Mouse (Mus musculus) naive thymus-derived CD4-positive, alpha-beta T cell, adult 2 months (primary cell): ENCODE data around the gene Sh2b1.

ENCODE experiments used
- DNase-seq: peaks from one replicate; pipeline ENCODE4 v3.0.0-alpha.2; 2011; ENCODE audit warnings: low read depth

Gene Sh2b1

DNA sequence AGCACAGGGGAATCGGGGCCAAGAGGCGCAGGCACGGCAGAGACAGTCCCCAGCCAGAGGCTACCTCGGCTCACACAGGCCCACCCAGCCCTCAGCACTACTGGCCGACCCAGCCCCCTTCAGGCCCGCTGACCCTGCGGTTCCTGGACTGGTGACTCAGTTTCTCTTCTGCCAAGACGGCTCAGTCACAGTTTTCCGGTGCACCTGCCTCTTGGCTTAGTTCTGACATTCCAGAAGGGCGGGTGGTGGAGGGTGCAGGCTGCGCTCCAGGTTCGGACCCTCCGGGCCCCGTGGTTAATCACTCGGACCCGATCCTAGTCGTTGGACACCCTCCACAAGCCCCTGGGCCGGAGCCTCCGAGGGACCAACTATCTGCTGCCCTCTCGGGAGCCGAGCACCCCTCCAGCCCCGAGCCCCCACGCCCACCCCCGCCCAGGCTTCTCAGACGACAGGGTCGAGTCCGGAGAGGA is 703 bp downstream of the Sh2b1 start:
- no peak for DNase-seq

DNA sequence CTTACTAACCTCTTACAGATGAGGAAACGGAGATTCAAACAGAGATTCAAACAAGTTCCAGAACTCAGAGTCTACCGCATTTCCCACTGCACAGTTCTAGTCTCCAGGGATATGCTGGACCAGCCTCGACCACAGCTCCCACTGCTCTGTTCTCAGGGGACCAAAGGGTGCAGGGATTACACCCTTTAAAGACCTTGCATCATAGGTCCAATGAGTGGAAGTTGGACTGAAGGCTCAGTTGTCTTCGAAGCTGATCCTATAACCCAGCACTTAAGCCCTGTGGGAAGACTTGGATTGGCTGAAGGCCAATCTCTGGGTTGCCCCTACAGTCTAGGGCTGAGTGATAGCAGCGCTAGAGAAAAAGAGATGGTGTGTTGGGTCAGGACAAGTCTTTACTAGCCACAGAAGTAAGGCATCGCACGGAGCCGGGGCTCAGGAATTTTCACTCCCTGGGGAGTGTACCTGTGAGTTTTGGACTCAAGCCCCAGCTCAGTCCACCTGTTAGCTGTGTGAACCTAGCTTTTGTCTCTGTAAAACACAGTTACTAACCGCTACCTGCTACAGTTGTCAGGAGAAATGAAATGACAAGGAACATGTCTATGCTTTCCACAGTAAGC is 1.6 kb downstream of the Sh2b1 start:
- no peak for DNase-seq

- no peak for DNase-seq
Observed at GRCm38 (mm10) chr7:126472713-126473112, 2.5 kb downstream of the Sh2b1 start.

DNA sequence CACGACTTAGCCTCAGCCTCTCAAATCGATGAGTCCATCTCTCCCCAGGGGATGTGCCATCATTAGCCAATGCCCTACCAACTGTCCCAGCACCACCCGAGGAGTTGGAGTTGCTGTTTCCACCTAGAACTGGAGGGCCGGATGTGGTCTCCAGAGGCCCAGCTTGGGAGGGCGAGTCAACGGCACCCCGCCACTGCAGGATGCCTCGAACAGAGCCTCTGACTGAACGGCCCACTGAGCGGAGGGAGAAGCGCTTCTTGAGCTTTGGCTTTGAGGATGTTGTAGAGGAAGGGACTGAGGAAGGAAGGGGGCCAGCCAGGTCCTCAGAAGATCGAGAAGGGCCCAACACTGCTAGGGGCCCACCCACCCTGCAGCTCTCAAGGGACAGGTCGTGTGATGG is 2.9 kb downstream of the Sh2b1 start:
- peak; percentile 76 for DNase-seq

- no peak for DNase-seq
Observed at GRCm38 (mm10) chr7:126471853-126472252, 3.4 kb downstream of the Sh2b1 start.

GRCm38 (mm10) chr7:126471361-126471760 is 3.9 kb downstream of the Sh2b1 start:
- DNase-seq, result no peak

GRCm38 (mm10) chr7:126470077-126470476 is 5.1 kb downstream of the Sh2b1 start:
- DNase-seq, result peak; percentile 90

DNA sequence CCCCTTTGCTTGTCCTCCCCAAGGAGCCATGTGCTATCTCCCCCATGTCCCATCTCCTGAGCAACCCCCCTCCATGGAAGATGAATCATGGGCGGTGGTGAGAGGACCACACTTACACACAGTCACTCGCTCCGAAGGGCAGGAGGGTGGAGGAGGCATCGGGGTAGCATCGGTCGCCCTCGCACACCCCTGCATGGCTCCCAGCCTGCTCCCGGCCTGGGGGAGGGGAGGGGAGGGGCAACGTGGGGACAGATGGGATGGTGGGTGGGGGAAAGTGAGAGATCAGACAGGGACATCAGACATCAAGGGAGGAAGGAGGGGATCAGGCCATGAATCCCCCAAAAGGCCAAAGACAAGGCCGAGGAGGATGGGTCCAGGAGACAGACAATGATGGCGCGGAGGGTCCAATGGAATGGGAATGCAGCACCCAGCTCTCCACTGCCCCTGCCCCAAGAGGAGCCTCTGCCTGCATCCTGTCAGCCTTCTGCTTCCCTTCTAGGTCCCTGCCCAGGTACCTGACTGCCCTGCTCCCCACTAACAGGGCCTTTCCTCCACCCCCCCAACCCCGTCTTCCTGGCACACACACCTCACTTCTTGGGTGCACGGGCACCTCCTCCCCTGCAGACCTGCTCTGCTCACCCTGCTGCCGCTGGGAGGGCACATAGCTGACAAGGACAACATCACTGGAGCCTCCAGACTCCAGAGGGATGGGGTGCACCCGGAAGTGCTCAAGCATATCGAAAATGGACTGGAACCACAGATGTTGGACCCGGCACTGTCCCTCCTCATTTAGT is 7.2 kb downstream of the Sh2b1 start:
- DNase-seq, result no peak

- peak; percentile 71 for DNase-seq
Observed at GRCm38 (mm10) chr7:126467271-126467670, 8.0 kb downstream of the Sh2b1 start.

DNA sequence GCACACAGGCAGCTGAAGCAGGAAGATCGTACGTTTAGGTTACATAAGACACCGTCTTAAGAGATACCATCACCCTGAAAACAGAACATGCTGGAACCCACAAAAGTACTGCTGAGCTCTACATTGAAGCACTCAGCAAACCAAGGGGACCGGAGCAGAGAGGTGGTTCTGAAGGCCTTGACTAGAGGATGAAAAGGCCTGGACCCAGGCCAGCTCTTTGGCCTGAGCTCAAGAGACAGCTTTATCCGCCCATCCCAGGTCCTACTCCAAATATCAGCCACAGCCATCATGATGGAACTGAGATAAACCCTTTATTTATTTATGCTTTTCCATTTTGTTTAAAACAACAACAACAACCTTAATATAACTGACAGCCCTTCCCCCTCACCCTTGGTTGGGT is 8.5 kb downstream of the Sh2b1 start:
- no peak for DNase-seq

DNA sequence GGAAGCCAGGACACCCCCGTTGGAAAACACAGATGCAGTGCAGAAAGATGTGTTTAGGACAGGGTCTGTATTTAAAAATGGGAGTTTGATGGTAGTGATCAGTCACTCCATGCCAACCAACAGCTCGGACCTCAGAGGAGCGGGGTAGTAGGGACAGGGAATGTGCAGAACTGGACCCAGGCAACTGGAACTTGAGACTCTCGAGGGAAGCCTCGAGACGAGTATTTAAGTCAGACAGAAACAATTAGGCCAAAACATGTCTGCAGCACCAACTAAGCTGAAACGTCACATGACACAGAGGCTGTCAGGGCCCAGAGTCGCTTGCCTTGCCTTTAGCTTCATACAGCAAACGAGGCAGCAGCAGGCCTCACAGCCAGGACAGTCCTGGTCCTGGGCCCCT is 9.1 kb downstream of the Sh2b1 start:
- no peak for DNase-seq

- DNase-seq, result no peak
Observed at GRCm38 (mm10) chr7:126465246-126466030, 9.8 kb downstream of the Sh2b1 start.

- no peak for DNase-seq
Observed at GRCm38 (mm10) chr7:126464836-126465235, 10.4 kb downstream of the Sh2b1 start.

DNA sequence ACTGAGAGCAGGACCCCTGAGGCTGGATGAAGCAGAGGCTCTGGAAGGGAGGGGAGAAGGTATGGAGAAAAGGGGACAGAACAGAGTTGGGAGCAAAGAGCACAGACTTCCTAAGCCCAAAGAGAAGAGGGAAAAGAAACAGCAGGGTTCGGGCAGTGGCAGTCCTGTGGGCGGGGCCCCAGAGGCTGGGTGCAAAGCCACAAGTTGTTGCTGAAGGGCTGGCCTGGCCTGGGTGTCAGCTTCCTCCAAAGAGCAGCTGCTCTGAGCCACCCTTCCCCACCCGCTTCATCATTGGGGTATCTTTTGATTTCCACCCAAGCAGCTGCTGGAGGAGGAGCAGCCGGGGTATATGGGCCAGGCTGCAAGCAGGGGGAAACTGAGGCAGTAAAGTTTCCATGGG is 11.1 kb downstream of the Sh2b1 start:
- no peak for DNase-seq

GRCm38 (mm10) chr7:126463547-126463946 is 11.7 kb downstream of the Sh2b1 start:
- DNase-seq, result no peak

GRCm38 (mm10) chr7:126463004-126463403 is 12.2 kb downstream of the Sh2b1 start, which contains the start of gene Atp2a1:
Gene Atp2a1, minus strand, starts transcription at chr7:126463108.
- DNase-seq, result no peak

DNA sequence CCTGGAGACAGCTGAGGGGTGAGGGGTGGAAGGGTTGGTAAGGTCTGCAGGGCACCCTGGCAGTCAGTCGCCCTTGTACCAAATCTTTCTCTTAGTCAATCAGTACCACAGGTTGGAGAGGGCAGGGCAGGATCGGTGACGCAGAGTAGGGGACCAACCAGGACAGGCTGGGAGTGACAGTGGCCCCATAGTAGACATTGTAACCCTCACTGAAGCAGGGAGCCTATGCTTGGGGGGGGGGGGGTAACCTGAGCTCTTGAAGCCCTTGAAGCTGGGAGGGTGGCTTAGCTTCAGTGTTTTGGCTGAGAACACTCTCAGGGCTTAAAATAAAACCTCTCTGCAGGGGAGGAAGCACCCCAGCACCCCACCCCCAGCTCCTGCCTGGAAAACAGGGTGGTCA is 13.6 kb downstream of the Sh2b1 start:
- DNase-seq, result no peak

DNA sequence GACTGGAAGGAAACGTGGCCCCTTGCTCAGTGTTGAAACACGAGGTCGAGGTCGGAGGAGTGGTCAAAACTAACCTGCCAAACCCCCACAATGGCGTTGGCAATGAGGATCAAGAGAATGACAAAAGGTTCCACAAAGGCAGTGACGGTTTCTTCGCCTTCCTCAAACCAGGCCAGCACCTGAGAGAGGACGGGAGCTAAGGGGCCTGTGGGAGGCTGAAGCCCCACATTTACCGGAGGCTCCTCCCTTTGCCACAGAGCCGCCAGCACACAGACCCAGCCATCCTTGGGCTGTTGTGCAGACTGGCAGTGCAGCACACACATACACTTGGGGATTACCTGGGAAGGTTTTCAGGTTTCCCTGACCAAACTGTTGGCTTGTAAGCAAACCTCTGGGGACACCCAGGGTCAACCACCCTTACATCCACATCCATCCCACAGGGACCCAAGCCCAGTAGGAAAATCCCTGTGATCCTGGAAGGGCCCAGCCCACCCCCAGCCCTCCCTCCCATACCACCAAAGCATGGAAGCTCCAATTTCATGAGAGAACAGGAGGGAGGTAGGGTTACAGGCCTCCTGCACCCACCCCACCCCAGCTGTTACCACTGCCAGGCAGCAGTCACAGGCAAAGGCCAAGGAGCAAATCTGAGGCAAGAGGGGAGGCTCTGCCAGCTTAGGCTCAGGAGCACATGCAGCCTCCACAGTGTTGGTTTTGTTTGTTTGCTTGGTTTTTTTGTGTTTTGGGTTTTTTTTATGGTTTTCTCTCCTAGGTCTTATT is 14.4 kb downstream of the Sh2b1 start:
- no peak for DNase-seq

DNA sequence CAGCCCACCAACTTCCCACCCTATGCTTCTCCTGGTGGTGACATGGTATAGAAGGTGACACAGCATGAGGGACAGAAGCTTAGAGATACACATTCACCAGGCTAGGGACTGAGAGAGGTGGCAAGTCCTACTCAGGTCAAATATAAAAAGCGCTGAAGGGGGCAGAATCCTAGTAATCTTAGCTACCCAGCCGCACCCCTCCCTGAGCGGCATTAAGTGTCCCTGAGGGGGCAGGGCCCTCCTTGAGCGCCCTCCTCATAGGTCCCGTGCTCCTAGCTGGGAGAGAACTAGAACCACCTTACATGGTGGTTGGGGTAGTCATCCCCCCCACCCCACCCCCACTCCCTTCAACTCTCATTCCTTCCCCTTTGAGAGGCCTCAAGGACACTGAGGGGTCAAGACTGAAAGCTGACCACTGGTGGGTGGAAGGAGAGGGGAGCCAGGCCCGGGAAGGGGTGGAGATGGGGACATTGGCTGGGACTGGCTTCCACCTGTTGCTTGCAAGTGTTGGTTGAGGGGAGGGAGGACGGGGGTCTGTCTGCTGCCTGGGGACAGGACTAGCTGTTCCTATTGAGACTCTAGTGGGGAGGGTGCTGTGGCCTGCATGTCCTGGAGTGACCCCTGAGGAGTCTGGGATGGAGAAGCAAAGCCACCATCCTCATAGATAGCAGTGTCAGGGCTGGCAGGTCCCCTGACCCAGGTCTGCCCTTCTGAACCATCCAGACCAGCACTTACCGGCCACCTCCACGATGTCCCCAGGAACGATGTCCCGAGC is 16.2 kb downstream of the Sh2b1 start:
- DNase-seq, result no peak

GRCm38 (mm10) chr7:126458225-126458624 is 17.0 kb downstream of the Sh2b1 start:
- DNase-seq, result no peak
